Mouse (Mus musculus) MEL (cell line): ENCODE results near the gene Tmem132d. TPM values are rescaled to one million over a fixed set of nuclear protein-coding genes. Genes with fewer than 3 reads are reported as not detected.

Experiments used
- DNase-seq: peaks from one replicate; pipeline ENCODE4 v3.0.0; 2011; ENCODE audit warnings: low read depth, low spot score
- H3K27ac ChIP-seq: 2 replicates; pipeline ENCODE4 v1.5.1; 2012; ENCODE audit warnings: low read depth, mild to moderate bottlenecking, control low read depth, low read length, moderate library complexity; ENCODE audit not compliant: control insufficient read depth
- H3K27me3 ChIP-seq, 2 experiments: fragments of 150-350 bp in 1 of 2; sonication (generic) in 1 of 2; 2 replicates each; pipeline ENCODE4 v1.6.1; 2012; ENCODE audit warnings: low read length in 2 of 2, mild to moderate bottlenecking in 2 of 2, improper control_type of control experiment in 1 of 2, moderate library complexity in 1 of 2; ENCODE audit not compliant: insufficient read depth in 2 of 2, control insufficient read depth in 1 of 2
- H3K36me3 ChIP-seq, 2 experiments: 2 replicates each; pipeline ENCODE4 v1.6.1; 2012 to 2014; ENCODE audit warnings: low read length in 2 of 2, improper control_type of control experiment in 1 of 2, inconsistent platforms in 1 of 2, mild to moderate bottlenecking in 1 of 2; ENCODE audit not compliant: insufficient read depth in 2 of 2, control insufficient read depth in 1 of 2
- H3K4me1 ChIP-seq, 2 experiments: fragments of 150-350 bp in 1 of 2; sonication (generic) in 1 of 2; 2 replicates each; pipeline ENCODE4 v1.6.1; 2012; ENCODE audit warnings: low read length in 2 of 2, improper control_type of control experiment in 1 of 2, mild to moderate bottlenecking in 1 of 2; ENCODE audit not compliant: insufficient read depth in 2 of 2, control insufficient read depth in 1 of 2
- H3K4me3 ChIP-seq, 2 experiments: fragments of 150-350 bp in 1 of 2; sonication (generic) in 1 of 2; 2 replicates each; pipeline ENCODE4 v1.5.1; 2012; ENCODE audit warnings: low read depth in 2 of 2, low read length in 2 of 2, mild to moderate bottlenecking in 2 of 2, moderate library complexity in 2 of 2, control low read depth in 1 of 2, improper control_type of control experiment in 1 of 2; ENCODE audit not compliant: control insufficient read depth in 1 of 2, insufficient read depth in 1 of 2
- H3K79me2 ChIP-seq: 2 replicates; pipeline ENCODE4 v1.6.1; 2012; ENCODE audit warnings: mild to moderate bottlenecking, low read length, moderate library complexity; ENCODE audit not compliant: control insufficient read depth, poor library complexity, insufficient read depth
- H3K9ac ChIP-seq: 2 replicates; pipeline ENCODE4 v1.6.1; 2012; ENCODE audit warnings: low read depth, mild to moderate bottlenecking, control low read depth, low read length, moderate library complexity; ENCODE audit not compliant: control insufficient read depth, poor library complexity, severe bottlenecking
- H3K9me3 ChIP-seq: fragments of 150-350 bp; sonication (generic); replicated peaks from 2 replicates; pipeline ENCODE4 v1.6.1; 2012; ENCODE audit warnings: mild to moderate bottlenecking, low read length, improper control_type of control experiment, moderate library complexity; ENCODE audit not compliant: insufficient read depth
- BHLHE40 ChIP-seq: IDR thresholded peaks from 2 replicates; pipeline ENCODE4 v1.6.1; 2012; ENCODE audit warnings: low read depth, mild to moderate bottlenecking, inconsistent platforms, low read length, improper control_type of control experiment, borderline replicate concordance
- CHD2 ChIP-seq: IDR thresholded peaks from 2 replicates; pipeline ENCODE4 v1.6.1; 2011; ENCODE audit warnings: low read length, improper control_type of control experiment
- EP300 ChIP-seq, 2 experiments: IDR thresholded peaks; 2 replicates each; pipeline ENCODE4 v1.6.1; 2011; ENCODE audit warnings: improper control_type of control experiment in 2 of 2, low read length in 2 of 2, low read depth in 1 of 2, mild to moderate bottlenecking in 1 of 2
- ETS1 ChIP-seq: IDR thresholded peaks from 2 replicates; pipeline ENCODE4 v1.6.1; 2012; ENCODE audit warnings: low read depth, mild to moderate bottlenecking, inconsistent platforms, low read length, improper control_type of control experiment, moderate library complexity
- GATA1 ChIP-seq: IDR thresholded peaks from 2 replicates; pipeline ENCODE4 v1.6.1; 2011; ENCODE audit warnings: low read depth, low read length, improper control_type of control experiment
- KAT2A ChIP-seq: conservative IDR thresholded peaks from 2 replicates; pipeline ENCODE4 v1.6.1; 2012; ENCODE audit warnings: low read depth, low read length, improper control_type of control experiment, inconsistent platforms
- MAFK ChIP-seq: IDR thresholded peaks from 2 replicates; pipeline ENCODE4 v1.6.1; 2011; ENCODE audit warnings: low read depth, mild to moderate bottlenecking, low read length, improper control_type of control experiment, borderline replicate concordance
- MXI1 ChIP-seq: IDR thresholded peaks from 2 replicates; pipeline ENCODE4 v1.6.1; 2011; ENCODE audit warnings: mild to moderate bottlenecking, low read depth, low read length, improper control_type of control experiment
- MYC ChIP-seq: IDR thresholded peaks from 2 replicates; pipeline ENCODE4 v1.6.1; 2011; ENCODE audit warnings: low read depth, mild to moderate bottlenecking, low read length, improper control_type of control experiment, moderate library complexity
- NELFE ChIP-seq: IDR thresholded peaks from 2 replicates; pipeline ENCODE4 v1.6.1; 2011; ENCODE audit warnings: low read depth, low read length, improper control_type of control experiment
- NRF1 ChIP-seq: IDR thresholded peaks from 2 replicates; pipeline ENCODE4 v1.6.1; 2014; ENCODE audit warnings: low read depth, mild to moderate bottlenecking, inconsistent platforms, low read length, improper control_type of control experiment, moderate library complexity; ENCODE audit not compliant: poor library complexity, insufficient read depth, severe bottlenecking
- POLR2A ChIP-seq, 2 experiments: IDR thresholded peaks; 2 replicates each; pipeline ENCODE4 v1.6.1; 2011 to 2012; ENCODE audit warnings: low read length in 2 of 2, mild to moderate bottlenecking in 2 of 2, control low read depth in 1 of 2, improper control_type of control experiment in 1 of 2, low read depth in 1 of 2, moderate library complexity in 1 of 2; ENCODE audit not compliant: control insufficient read depth in 1 of 2, insufficient read depth in 1 of 2, poor library complexity in 1 of 2
- RAD21 ChIP-seq: IDR thresholded peaks from 2 replicates; pipeline ENCODE4 v1.6.1; 2011; ENCODE audit warnings: mild to moderate bottlenecking, low read depth, low read length, improper control_type of control experiment
- TAL1 ChIP-seq: IDR thresholded peaks from 2 replicates; pipeline ENCODE4 v1.6.1; 2012; ENCODE audit warnings: mild to moderate bottlenecking, inconsistent platforms, low read length, moderate library complexity, mixed read lengths
- TCF12 ChIP-seq: IDR thresholded peaks from 2 replicates; pipeline ENCODE4 v1.6.1; 2014; ENCODE audit warnings: low read depth, mild to moderate bottlenecking, inconsistent platforms, low read length, improper control_type of control experiment, moderate library complexity
- USF1 ChIP-seq: IDR thresholded peaks from 2 replicates; pipeline ENCODE4 v1.6.1; 2014; ENCODE audit warnings: low read depth, mild to moderate bottlenecking, inconsistent platforms, low read length, improper control_type of control experiment, moderate library complexity
- USF2 ChIP-seq, 2 experiments: IDR thresholded peaks; 2 replicates each; pipeline ENCODE4 v1.6.1; 2011 to 2012; ENCODE audit warnings: improper control_type of control experiment in 2 of 2, low read length in 2 of 2, borderline replicate concordance in 1 of 2, inconsistent platforms in 1 of 2, low read depth in 1 of 2, mild to moderate bottlenecking in 1 of 2; ENCODE audit not compliant: insufficient read depth in 1 of 2
- ZKSCAN1 ChIP-seq: IDR thresholded peaks from 2 replicates; pipeline ENCODE4 v1.6.1; 2012; ENCODE audit warnings: low read depth, mild to moderate bottlenecking, inconsistent platforms, low read length, improper control_type of control experiment, moderate library complexity
- ZMIZ1 ChIP-seq: IDR thresholded peaks from 2 replicates; pipeline ENCODE4 v1.6.1; 2012; ENCODE audit warnings: low read depth, mild to moderate bottlenecking, inconsistent platforms, low read length, improper control_type of control experiment, moderate library complexity
- polyA plus RNA-seq, 2 experiments: library from polyadenylated mRNA; stranded (reverse) in 1 of 2; unstranded in 1 of 2; fragments of >175 nt in 1 of 2; fragments of >200 nt in 1 of 2; gene quantifications; 2 replicates each; pipeline versions ENCODE4 v1.2.1 to v1.2.4; 2012; ENCODE audit warnings: low replicate concordance in 2 of 2, low read depth in 1 of 2; ENCODE audit not compliant: insufficient read length in 2 of 2, insufficient read depth in 1 of 2, missing spikeins in 1 of 2
- total RNA-seq: library from RNA; depleted of rRNA; stranded (reverse); fragments of 300-350 nt; gene quantifications from 2 replicates; pipeline ENCODE4 v1.2.3, GENCODE M21; 2012

Gene Tmem132d
- total and polyA plus RNA-seq, 3 experiments = not detected

- Histone ChIP-seq H3K4me1 (no peaks in the 10 kb centered on the region), H3K9ac (no peak overlapping the region), H3K27me3 (no peaks in the 10 kb centered on the region), H3K4me3 (no peak overlapping the region), H3K27ac (no peak overlapping the region), H3K9me3 (no peaks in the 10 kb centered on the region), H3K79me2 (no peaks in the 10 kb centered on the region), H3K36me3 (no peaks in the 10 kb centered on the region)
- DNase-seq = no peak
- no peak for TF ChIP-seq ETS1
- no peak for TF ChIP-seq KAT2A
- TF ChIP-seq POLR2A (IDR thresholded peaks at IDR 0.05; ENCODE audit: control insufficient read depth in 1 of 2, insufficient read depth in 1 of 2, low read depth in 1 of 2, low read length in 2 of 2, poor library complexity in 1 of 2) = no peak
- no peak for TF ChIP-seq MAFK
- no peak for TF ChIP-seq NRF1
- no peak for TF ChIP-seq ZKSCAN1
- no peak for TF ChIP-seq MYC
- no peak for TF ChIP-seq MXI1
- TF ChIP-seq TCF12 = no peak
- no peak for TF ChIP-seq GATA1
- no peak for TF ChIP-seq ZMIZ1
These were observed 2.8 kb upstream of the Tmem132d start for GRCm38 (mm10) chr5:128435683-128436082.

DNA sequence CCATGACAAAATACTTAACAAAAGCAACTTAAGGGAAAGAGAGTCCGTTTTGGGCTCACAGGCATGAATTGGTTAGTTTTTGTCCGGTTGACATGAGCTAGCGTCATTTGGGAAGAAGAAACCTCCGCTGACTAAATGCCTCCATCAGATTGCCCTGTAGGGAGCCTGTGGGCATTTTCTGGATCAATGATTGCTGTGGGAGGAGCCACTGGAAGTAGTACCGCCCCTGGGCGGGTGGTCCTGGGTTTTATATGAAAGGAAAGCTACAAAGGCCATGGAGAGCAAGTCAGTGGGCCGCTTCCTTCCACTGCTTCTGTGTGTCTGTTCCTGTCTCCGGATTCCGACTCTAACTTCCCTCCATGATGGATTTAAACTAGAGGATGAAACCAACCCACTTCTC is 909 bp upstream of the Tmem132d start:
- H3K9ac ChIP-seq = no peak overlapping the region
- no peaks in the 10 kb centered on the region for H3K9me3 ChIP-seq
- no peaks in the 10 kb centered on the region for H3K4me1 ChIP-seq
- no peak overlapping the region for H3K27ac ChIP-seq
- H3K27me3 ChIP-seq = no peaks in the 10 kb centered on the region
- H3K4me3 ChIP-seq = no peak overlapping the region
- TF ChIP-seq MYC = no peak
- no peak for TF ChIP-seq ZMIZ1
- no peak for TF ChIP-seq NELFE
- TF ChIP-seq GATA1 = no peak
- TF ChIP-seq TAL1 = no peak
- no peak for TF ChIP-seq BHLHE40
- TF ChIP-seq POLR2A (IDR thresholded peaks at IDR 0.05; ENCODE audit: control insufficient read depth in 1 of 2, insufficient read depth in 1 of 2, low read depth in 1 of 2, low read length in 2 of 2, poor library complexity in 1 of 2) = no peak
- TF ChIP-seq RAD21 = no peak
- no peak for TF ChIP-seq USF2 (IDR thresholded peaks at IDR 0.05; ENCODE audit: borderline replicate concordance in 1 of 2, insufficient read depth in 1 of 2, low read depth in 1 of 2, low read length in 2 of 2)
- TF ChIP-seq EP300 (IDR thresholded peaks at IDR 0.05; ENCODE audit: low read depth in 1 of 2, low read length in 2 of 2) = no peak
- no peak for TF ChIP-seq USF1
- TF ChIP-seq CHD2 = no peak
- H3K36me3 ChIP-seq = no peaks in the 10 kb centered on the region
- DNase-seq = no peak
- H3K79me2 ChIP-seq = no peaks in the 10 kb centered on the region
